Mouse (Mus musculus) lung, postnatal 36 days (tissue): ENCODE results near the gene Pdcd10.

Source experiments
- DNase-seq: peaks from one replicate; pipeline ENCODE4 v3.0.0; 2022; ENCODE audit warnings: mixed read lengths

Pdcd10 gene

GRCm38 (mm10) chr3:75556695-75557291 is at the start of gene Pdcd10:
Gene Pdcd10 (minus strand): TSS chr3:75556856.
- peak; percentile 100 for DNase-seq

GRCm38 (mm10) chr3:75584898-75585297 is 28.2 kb upstream of the Pdcd10 start:
- no peak for DNase-seq

GRCm38 (mm10) chr3:75583293-75583692 is 26.6 kb upstream of the Pdcd10 start:
- no peak for DNase-seq

GRCm38 (mm10) chr3:75579352-75579751 is 22.7 kb upstream of the Pdcd10 start:
- DNase-seq = peak; percentile 26

GRCm38 (mm10) chr3:75575582-75575981 is 18.9 kb upstream of the Pdcd10 start:
- no peak for DNase-seq

GRCm38 (mm10) chr3:75574074-75574473 is 17.4 kb upstream of the Pdcd10 start:
- DNase-seq = no peak

- peak; percentile 96 for DNase-seq
Measured at GRCm38 (mm10) chr3:75557292-75557691, 636 bp upstream of the Pdcd10 start, which contains the start of gene Serpini1. Gene Serpini1 (plus strand): TSS chr3:75557547.

GRCm38 (mm10) chr3:75556121-75556694 is 448 bp downstream of the Pdcd10 start:
- DNase-seq = peak; percentile 45

GRCm38 (mm10) chr3:75551248-75551647 is 5.4 kb downstream of the Pdcd10 start:
- DNase-seq = no peak

- no peak for DNase-seq
Measured at GRCm38 (mm10) chr3:75544287-75544686, 12.4 kb downstream of the Pdcd10 start.

GRCm38 (mm10) chr3:75542852-75543251 is 13.8 kb downstream of the Pdcd10 start:
- peak; percentile 30 for DNase-seq

- no peak for DNase-seq
Measured at GRCm38 (mm10) chr3:75541259-75541658, 15.4 kb downstream of the Pdcd10 start.

GRCm38 (mm10) chr3:75534045-75534834 is 22.4 kb downstream of the Pdcd10 start:
- DNase-seq = no peak

GRCm38 (mm10) chr3:75531074-75531473 is 25.6 kb downstream of the Pdcd10 start:
- no peak for DNase-seq

GRCm38 (mm10) chr3:75522527-75522926 is 34.1 kb downstream of the Pdcd10 start:
- DNase-seq = no peak

- no peak for DNase-seq
Measured at GRCm38 (mm10) chr3:75521314-75521713, 35.3 kb downstream of the Pdcd10 start.

- DNase-seq = peak; percentile 70
Measured at GRCm38 (mm10) chr3:75517631-75518250, 38.9 kb downstream of the Pdcd10 start.

GRCm38 (mm10) chr3:75498961-75499960 is 57.4 kb downstream of the Pdcd10 start:
- peak; percentile 7 for DNase-seq

- DNase-seq = no peak
Measured at GRCm38 (mm10) chr3:75492913-75493312, 63.7 kb downstream of the Pdcd10 start.

- no peak for DNase-seq
Measured at GRCm38 (mm10) chr3:75482056-75482455, 74.6 kb downstream of the Pdcd10 start, which contains the start of gene Wdr49. Gene Wdr49 (minus strand): TSS chr3:75482156.

GRCm38 (mm10) chr3:75475106-75475505 is 81.5 kb downstream of the Pdcd10 start:
- no peak for DNase-seq

- no peak for DNase-seq
Measured at GRCm38 (mm10) chr3:75474657-75475056, 82.0 kb downstream of the Pdcd10 start.
